Comparison of ENCODE assay signal across 1 mouse cellular context in the genomic region with DNA sequence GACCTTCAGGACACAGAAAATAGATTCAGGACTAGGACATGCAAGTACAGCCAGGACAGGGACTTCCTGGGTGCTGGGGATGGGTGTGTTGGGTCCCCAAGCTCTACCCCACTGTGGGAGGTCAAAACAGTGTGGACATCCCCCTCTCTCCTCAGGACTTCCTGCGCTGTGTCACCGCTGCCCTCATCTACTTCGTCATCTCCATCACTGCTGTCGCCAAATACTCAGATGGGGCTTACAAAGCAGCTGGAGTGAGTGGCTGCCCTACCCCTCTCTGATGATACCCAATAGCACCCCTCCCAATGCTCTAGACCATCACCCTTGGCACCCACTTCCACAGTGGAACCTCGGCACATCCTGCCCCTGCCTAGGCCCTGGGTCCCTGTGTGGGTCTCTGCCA. TPM values are rescaled to one million over a fixed set of nuclear protein-coding genes. Genes with fewer than 3 reads are reported as not detected.
"Had no signal": no experiment of that assay in that cellular context is flagged by ENCODE, and none has a peak within 500 bp of the region (broad histone marks: within the 10 kb centered on the region; RNA-seq: fewer than 3 reads in every experiment).

No protein-coding gene starts in this region.

RNA-seq across cellular contexts. Expression of a gene that starts 22.6 kb away (rescaled TPM):
- total RNA-seq: neutrophil, adult 5-6 weeks had no signal

RNA-seq across cellular contexts. Expression of a gene that starts 23.3 kb away (rescaled TPM):
- total RNA-seq: neutrophil, adult 5-6 weeks had no signal

RNA-seq across cellular contexts. Expression of a gene that starts 34.7 kb away (rescaled TPM):
- total RNA-seq: neutrophil, adult 5-6 weeks had no signal

RNA-seq across cellular contexts. Expression of a gene that starts 34.7 kb away (rescaled TPM):
- total RNA-seq: neutrophil, adult 5-6 weeks had no signal
